Mouse (Mus musculus): ENCODE measurements around the gene Tmem200c. TPM values are rescaled to one million over a fixed set of nuclear protein-coding genes. Genes with fewer than 3 reads are reported as not detected.

Gene Tmem200c
- polyA plus RNA-seq, 1 experiment = 0.15 TPM

GRCm38 (mm10) chr17:68883474-68884083 is 57.2 kb downstream of the Tmem200c start:
- TF ChIP-seq CTCF (IDR thresholded peaks at IDR 0.05; ENCODE audit: borderline replicate concordance, control insufficient read depth, extremely low read depth, insufficient read depth, low read length, poor library complexity) (no peak), POLR2A (IDR thresholded peaks at IDR 0.05; ENCODE audit: control insufficient read depth, extremely low read depth, insufficient read depth, low read length, poor library complexity) (no peak)
- Histone ChIP-seq H3K27ac (ENCODE audit: control insufficient read depth, insufficient read depth, low read length) (no peak overlapping the region), H3K4me3 (ENCODE audit: control insufficient read depth, insufficient read depth, low read length) (no peak overlapping the region), H3K4me1 (replicated peaks; ENCODE audit: control insufficient read depth, insufficient read depth, low read length) (no peaks in the 10 kb centered on the region), H3K27me3 (ENCODE audit: control insufficient read depth, insufficient read depth, low read length) (no peaks in the 10 kb centered on the region), H3K36me3 (ENCODE audit: control insufficient read depth, insufficient read depth, low read length) (no peaks in the 10 kb centered on the region)
- WGBS = 86% methylated on average over 3 of the region's 3 CpGs
- DNase-seq = no peak

- no peaks in the 10 kb centered on the region for H3K36me3 ChIP-seq (ENCODE audit: control insufficient read depth, insufficient read depth, low read length)
- TF ChIP-seq POLR2A (IDR thresholded peaks at IDR 0.05; ENCODE audit: control insufficient read depth, extremely low read depth, insufficient read depth, low read length, poor library complexity) (no peak), CTCF (IDR thresholded peaks at IDR 0.05; ENCODE audit: borderline replicate concordance, control insufficient read depth, extremely low read depth, insufficient read depth, low read length, poor library complexity) (no peak)
- H3K4me1 ChIP-seq (replicated peaks; ENCODE audit: control insufficient read depth, insufficient read depth, low read length) = no peaks in the 10 kb centered on the region
- H3K27me3 ChIP-seq (ENCODE audit: control insufficient read depth, insufficient read depth, low read length) = no peaks in the 10 kb centered on the region
- H3K4me3 ChIP-seq (ENCODE audit: control insufficient read depth, insufficient read depth, low read length) = no peak overlapping the region
- H3K27ac ChIP-seq (ENCODE audit: control insufficient read depth, insufficient read depth, low read length) = no peak overlapping the region
- no peak for DNase-seq
- 89% methylated on average over 3 of the region's 3 CpGs for WGBS
Observed at GRCm38 (mm10) chr17:68890672-68891071, 64.2 kb downstream of the Tmem200c start.

Other genes starting within 250 kb of the Tmem200c start
- gene Epb41l3, start 249.1 kb downstream of the Tmem200c start, polyA plus RNA-seq (2012; rRNA removed) = 6.6 and 8.4 TPM in 2 replicates

Data from thymus, adult 2 months (tissue).